Mouse (Mus musculus): Measurements from ENCODE around the gene Otub2. TPM values are rescaled to one million over a fixed set of nuclear protein-coding genes. Genes with fewer than 3 reads are reported as not detected.
"Not testable (repeated sequence)": the region's sequence is repeated elsewhere in the genome, so short reads cannot be mapped to it uniquely, and the experiment has no call there.

The Otub2 gene
- total RNA-seq, 2 experiments from 2014 or later, result 2.6 to 4.5 TPM

- intact Hi-C loops (cut with DNase I), result no loop called here
- DNase-seq, result peak; percentile 74
Measured at GRCm38 (mm10) chr12:103433986-103434731, 45.7 kb downstream of the Otub2 start, which contains the start of gene Ifi27. Ifi27 (plus strand) TSS chr12:103434211.

GRCm38 (mm10) chr12:103434861-103435260, 46.4 kb downstream of the Otub2 start:
- no peak for DNase-seq
- intact Hi-C loops (cut with DNase I), result no loop called here

- intact Hi-C loops (cut with DNase I), result no loop called here
Measured at GRCm38 (mm10) chr12:103437601-103438000, 49.1 kb downstream of the Otub2 start.

GRCm38 (mm10) chr12:103443524-103443923, 55.0 kb downstream of the Otub2 start, which contains the start of gene Ifi27l2a:
Ifi27l2a (minus strand) TSS chr12:103443680.
- intact Hi-C loops (cut with DNase I), result no loop called here
- DNase-seq, result peak; percentile 33 to 54

More at GRCm38 (mm10) chr12:103437601-103438000, 49.1 kb downstream of the Otub2 start:
- DNase-seq, result no peak

- not testable (repeated sequence) for DNase-seq
- intact Hi-C loops (cut with DNase I), result loop anchor here (2.0 kb wide), 1 partner anchor 17 kb away; no protein-coding TSS in a partner anchor
Measured at GRCm38 (mm10) chr12:103444261-103444660, 55.8 kb downstream of the Otub2 start.

GRCm38 (mm10) chr12:103445060-103445459, 56.6 kb downstream of the Otub2 start:
- no peak for DNase-seq
- intact Hi-C loops (cut with DNase I), result loop anchor here (2.0 kb wide), 1 partner anchor 18 kb away; no protein-coding TSS in a partner anchor

- no peak for DNase-seq
- intact Hi-C loops (cut with DNase I), result no loop called here
Measured at GRCm38 (mm10) chr12:103453361-103453760, 64.9 kb downstream of the Otub2 start.

Other genes with a start within 250 kb of the Otub2 start
- gene Prima1, start 146.5 kb upstream of the Otub2 start, total RNA-seq (2021), result under 1 TPM in 1 of 2 experiments, not detected in 1; 0.43 TPM
- not detected for gene Fam181a, start 77.7 kb upstream of the Otub2 start, total RNA-seq (2021)
- 100 to 1,000 TPM; 370 to 512 TPM for gene Asb2, start 32.7 kb upstream of the Otub2 start, total RNA-seq (2021)
- 1 to 10 TPM; 1.3 to 1.4 TPM for gene 9330161L09Rik, start 19.1 kb downstream of the Otub2 start, total RNA-seq (2021)
- 10 to 100 TPM; 81.2 to 82.6 TPM for gene Ddx24, start 37.1 kb downstream of the Otub2 start, total RNA-seq (2021)
- 10 to 100 TPM; 64.1 to 65.7 TPM for gene Ifi27, start 45.5 kb downstream of the Otub2 start, total RNA-seq (2021)
- 10 to 100 TPM; 43.8 to 98.9 TPM for gene Ifi27l2a, start 55.0 kb downstream of the Otub2 start, total RNA-seq (2021)
- not detected for gene Ifi27l2b, start 68.5 kb downstream of the Otub2 start, total RNA-seq (2021)
- gene Ppp4r4, start 143.6 kb downstream of the Otub2 start, total RNA-seq (2021), result under 1 TPM; 0.33 to 0.53 TPM
- gene Serpina10, start 242.8 kb downstream of the Otub2 start, total RNA-seq (2021), result not detected